Mouse (Mus musculus): ENCODE measurements around the gene Vav2. TPM values are rescaled to one million over a fixed set of nuclear protein-coding genes. Genes with fewer than 3 reads are reported as not detected.

The Vav2 gene
- polyA plus RNA-seq, 1 experiment: not detected

DNA sequence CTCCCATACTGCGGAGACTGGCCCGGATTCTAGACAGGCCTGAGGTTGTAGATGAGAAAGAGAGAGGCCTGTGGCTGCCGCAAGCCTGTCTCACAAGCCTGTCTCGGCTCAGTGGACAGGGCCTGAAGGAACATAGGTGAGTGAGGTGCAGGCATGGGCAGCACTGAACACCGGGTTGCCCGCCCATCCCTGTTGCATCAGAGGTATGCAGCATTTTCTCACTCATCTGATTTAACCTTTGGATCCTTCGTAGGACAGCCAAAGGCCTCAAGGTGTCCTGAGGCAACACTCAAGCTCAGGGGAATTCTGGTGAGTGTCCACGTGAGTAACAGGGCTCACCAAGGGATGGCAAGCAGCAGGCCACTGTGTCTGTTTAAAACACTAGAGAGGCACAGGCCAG lies 36.5 kb downstream of the Vav2 start:
- Histone ChIP-seq H3K27ac (ENCODE audit: insufficient read depth, low read depth, low read length) (no peak overlapping the region; the same call in 1 of the 2 replicates), H3K4me1 (ENCODE audit: control insufficient read depth, insufficient read depth, low read length) (peaks cover 39% of the 10 kb centered on the region), H3K4me3 (ENCODE audit: insufficient read depth, low read depth, low read length) (no peak overlapping the region)
- 95% methylated on average over 8 of the region's 8 CpGs for WGBS
- TF ChIP-seq CTCF (IDR thresholded peaks at IDR 0.05; ENCODE audit: insufficient read depth, low read depth, low read length) (no peak), POLR2A (IDR thresholded peaks at IDR 0.05; ENCODE audit: insufficient read depth, low read depth, low read length) (no peak)

DNA sequence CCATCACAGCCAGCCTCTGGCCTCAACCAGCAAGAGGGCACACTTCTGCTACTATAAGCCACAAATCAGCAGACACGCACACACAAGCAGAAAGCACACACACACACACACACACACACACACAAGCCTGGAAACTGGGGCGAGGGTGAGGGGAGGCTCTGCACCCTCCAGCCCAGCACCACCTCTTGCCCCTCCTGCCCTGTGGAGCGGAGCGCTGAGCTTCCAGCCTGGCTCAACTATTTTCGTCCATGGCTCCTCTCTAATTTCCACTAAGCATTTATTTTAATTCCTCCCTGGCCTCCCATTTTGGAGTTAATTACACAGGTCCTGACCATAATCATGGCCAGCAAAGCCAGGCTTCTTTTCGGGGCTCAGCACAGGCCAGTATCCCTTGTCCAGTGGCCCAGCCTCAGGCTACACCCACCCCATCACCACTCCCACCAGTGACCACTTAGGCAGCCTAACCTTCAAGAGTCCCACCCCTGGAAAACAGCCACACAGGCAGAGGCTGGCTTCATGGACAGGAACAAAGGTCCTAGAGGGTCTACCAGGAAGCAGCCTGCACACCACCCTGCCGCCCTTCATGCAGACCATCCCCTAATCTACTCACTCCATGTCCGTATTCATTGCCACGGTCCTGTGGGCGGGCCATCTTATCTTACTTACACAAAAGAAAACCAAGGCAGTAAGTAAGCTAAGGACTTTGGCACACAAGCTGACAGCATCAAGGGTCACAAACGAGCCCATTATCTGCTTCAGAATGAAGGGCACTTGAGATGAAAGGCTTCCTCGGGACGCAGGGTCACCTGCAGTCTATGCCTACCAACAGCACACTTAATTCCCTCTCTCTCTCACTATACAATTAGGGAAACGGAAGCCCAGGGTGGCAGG lies 37.3 kb downstream of the Vav2 start:
- TF ChIP-seq POLR2A (IDR thresholded peaks at IDR 0.05; ENCODE audit: insufficient read depth, low read depth, low read length) (no peak), CTCF (IDR thresholded peaks at IDR 0.05; ENCODE audit: insufficient read depth, low read depth, low read length) (no peak)
- H3K4me3 ChIP-seq (ENCODE audit: insufficient read depth, low read depth, low read length): no peak overlapping the region
- H3K4me1 ChIP-seq (ENCODE audit: control insufficient read depth, insufficient read depth, low read length): peaks cover 32% of the 10 kb centered on the region
- 54% methylated on average over 14 of the region's 14 CpGs for WGBS
- no peak overlapping the region for H3K27ac ChIP-seq (ENCODE audit: insufficient read depth, low read depth, low read length)

GRCm38 (mm10) chr2:27387209-27387608 lies 39.6 kb downstream of the Vav2 start:
- TF ChIP-seq POLR2A (IDR thresholded peaks at IDR 0.05; ENCODE audit: insufficient read depth, low read depth, low read length): no peak
- TF ChIP-seq CTCF (IDR thresholded peaks at IDR 0.05; ENCODE audit: insufficient read depth, low read depth, low read length): no peak
- WGBS: 100% methylated on average over 1 of the region's 1 CpGs

DNA sequence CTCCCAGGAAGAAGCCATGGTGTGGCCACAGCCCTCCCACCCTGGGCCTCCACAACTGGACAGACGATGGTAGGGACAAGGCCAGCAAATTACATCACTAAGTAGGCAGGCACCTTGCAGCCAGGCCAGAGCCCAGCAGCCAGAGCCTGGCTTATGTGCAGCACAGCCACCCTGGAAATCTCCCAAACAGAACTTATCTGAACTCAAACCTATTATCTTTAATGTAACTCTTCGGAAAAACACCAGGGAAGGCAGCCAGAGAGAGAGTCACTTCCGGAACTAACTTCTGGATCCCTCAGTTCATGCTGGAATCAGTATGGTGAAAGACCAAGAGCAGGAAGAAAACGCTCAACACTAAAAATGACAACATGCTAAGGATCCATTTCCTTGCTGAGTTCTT lies 45.1 kb downstream of the Vav2 start:
- H3K27ac ChIP-seq (ENCODE audit: insufficient read depth, low read depth, low read length): no peak overlapping the region
- TF ChIP-seq POLR2A (IDR thresholded peaks at IDR 0.05; ENCODE audit: insufficient read depth, low read depth, low read length) (no peak), CTCF (IDR thresholded peaks at IDR 0.05; ENCODE audit: insufficient read depth, low read depth, low read length) (no peak)
- no peak overlapping the region for H3K4me3 ChIP-seq (ENCODE audit: insufficient read depth, low read depth, low read length)
- H3K4me1 ChIP-seq (ENCODE audit: control insufficient read depth, insufficient read depth, low read length): peaks cover 17% of the 10 kb centered on the region
- WGBS: 67% methylated on average over 4 of the region's 4 CpGs

More at GRCm38 (mm10) chr2:27387209-27387608, 39.6 kb downstream of the Vav2 start:
- no peak overlapping the region for H3K4me3 ChIP-seq (ENCODE audit: insufficient read depth, low read depth, low read length)
- H3K4me1 ChIP-seq (ENCODE audit: control insufficient read depth, insufficient read depth, low read length): peaks cover 26% of the 10 kb centered on the region
- no peak overlapping the region for H3K27ac ChIP-seq (ENCODE audit: insufficient read depth, low read depth, low read length)

GRCm38 (mm10) chr2:27381254-27381653 lies 45.6 kb downstream of the Vav2 start:
- H3K4me1 ChIP-seq (ENCODE audit: control insufficient read depth, insufficient read depth, low read length): peaks cover 22% of the 10 kb centered on the region
- no peak for TF ChIP-seq POLR2A (IDR thresholded peaks at IDR 0.05; ENCODE audit: insufficient read depth, low read depth, low read length)
- TF ChIP-seq CTCF (IDR thresholded peaks at IDR 0.05; ENCODE audit: insufficient read depth, low read depth, low read length): no peak
- 92% methylated on average over 3 of the region's 3 CpGs for WGBS
- no peak overlapping the region for H3K27ac ChIP-seq (ENCODE audit: insufficient read depth, low read depth, low read length)
- no peak overlapping the region for H3K4me3 ChIP-seq (ENCODE audit: insufficient read depth, low read depth, low read length)

DNA sequence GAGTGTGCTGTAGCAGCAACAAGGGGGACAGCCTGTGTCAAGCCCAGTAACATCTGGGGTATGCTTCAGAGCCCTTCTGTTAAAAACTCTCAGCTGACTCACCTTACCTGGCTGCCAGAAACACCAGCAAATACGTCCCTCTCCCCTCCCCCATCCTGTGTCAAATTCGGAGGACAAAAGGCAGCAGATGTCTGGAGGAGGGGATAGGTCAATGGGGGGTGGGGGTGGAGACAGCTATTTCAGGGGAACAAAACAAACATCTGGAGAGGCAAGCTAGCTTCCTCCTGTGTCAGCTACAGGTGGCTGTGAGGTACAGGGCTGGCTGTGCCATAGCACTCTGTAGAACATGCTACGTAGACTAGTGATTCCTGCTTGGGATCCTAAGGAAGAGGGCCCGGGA lies 49.0 kb downstream of the Vav2 start:
- no peak overlapping the region for H3K27ac ChIP-seq (ENCODE audit: insufficient read depth, low read depth, low read length)
- TF ChIP-seq CTCF (IDR thresholded peaks at IDR 0.05; ENCODE audit: insufficient read depth, low read depth, low read length) (no peak), POLR2A (IDR thresholded peaks at IDR 0.05; ENCODE audit: insufficient read depth, low read depth, low read length) (no peak)
- H3K4me1 ChIP-seq (ENCODE audit: control insufficient read depth, insufficient read depth, low read length): peaks cover 29% of the 10 kb centered on the region
- 49% methylated on average over 4 of the region's 4 CpGs for WGBS
- no peak overlapping the region for H3K4me3 ChIP-seq (ENCODE audit: insufficient read depth, low read depth, low read length)

DNA sequence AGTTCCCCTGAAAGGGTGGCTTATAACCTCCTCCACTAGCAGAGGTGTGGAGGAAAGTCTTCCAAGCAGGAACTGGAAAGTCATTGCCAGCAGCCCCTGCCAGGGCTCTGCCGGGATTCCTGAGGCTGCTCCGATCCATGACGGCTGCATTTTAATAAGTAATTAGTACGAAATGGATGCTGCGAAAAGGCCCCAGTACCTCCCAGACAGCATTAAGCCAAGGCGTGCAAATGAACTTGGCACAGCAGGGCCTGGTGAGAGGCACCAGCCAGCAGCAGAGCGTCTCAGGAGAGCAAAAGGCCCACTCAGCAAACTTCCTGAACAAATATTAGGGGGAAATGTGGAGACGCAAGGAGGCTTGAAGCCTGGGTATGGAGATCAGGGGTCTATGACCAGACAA lies 49.7 kb downstream of the Vav2 start:
- TF ChIP-seq POLR2A (IDR thresholded peaks at IDR 0.05; ENCODE audit: insufficient read depth, low read depth, low read length): no peak
- TF ChIP-seq CTCF (IDR thresholded peaks at IDR 0.05; ENCODE audit: insufficient read depth, low read depth, low read length): no peak
- no peak overlapping the region for H3K27ac ChIP-seq (ENCODE audit: insufficient read depth, low read depth, low read length)
- WGBS: 58% methylated on average over 8 of the region's 8 CpGs

DNA sequence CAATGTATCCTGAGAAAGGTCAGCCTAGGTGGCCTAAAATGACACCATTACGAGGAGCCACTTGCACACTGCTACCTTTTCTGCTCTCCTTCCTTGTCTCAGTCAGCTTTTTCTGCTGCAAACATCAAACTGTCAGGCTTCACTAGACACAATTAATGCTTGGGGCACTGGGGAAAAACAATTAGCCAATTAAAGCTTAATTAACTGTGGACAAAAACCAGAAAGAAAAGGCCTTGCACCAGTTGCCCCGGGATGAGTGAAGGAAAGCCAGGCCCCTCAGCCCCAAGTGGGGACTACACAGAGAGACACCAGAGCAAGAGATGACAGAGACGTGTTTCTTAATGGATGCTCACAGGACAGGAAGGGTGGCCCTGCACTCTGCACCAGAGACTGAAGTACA lies 51.7 kb downstream of the Vav2 start:
- WGBS: 49% methylated on average over 3 of the region's 3 CpGs
- Histone ChIP-seq H3K27ac (ENCODE audit: insufficient read depth, low read depth, low read length) (no peak overlapping the region), H3K4me1 (ENCODE audit: control insufficient read depth, insufficient read depth, low read length) (peaks cover 27% of the 10 kb centered on the region), H3K4me3 (ENCODE audit: insufficient read depth, low read depth, low read length) (no peak overlapping the region)
- TF ChIP-seq POLR2A (IDR thresholded peaks at IDR 0.05; ENCODE audit: insufficient read depth, low read depth, low read length): no peak
- TF ChIP-seq CTCF (IDR thresholded peaks at IDR 0.05; ENCODE audit: insufficient read depth, low read depth, low read length): no peak

More for the DNA sequence above, 49.7 kb downstream of the Vav2 start:
- no peak overlapping the region for H3K4me3 ChIP-seq (ENCODE audit: insufficient read depth, low read depth, low read length)
- H3K4me1 ChIP-seq (ENCODE audit: control insufficient read depth, insufficient read depth, low read length): peaks cover 29% of the 10 kb centered on the region

DNA sequence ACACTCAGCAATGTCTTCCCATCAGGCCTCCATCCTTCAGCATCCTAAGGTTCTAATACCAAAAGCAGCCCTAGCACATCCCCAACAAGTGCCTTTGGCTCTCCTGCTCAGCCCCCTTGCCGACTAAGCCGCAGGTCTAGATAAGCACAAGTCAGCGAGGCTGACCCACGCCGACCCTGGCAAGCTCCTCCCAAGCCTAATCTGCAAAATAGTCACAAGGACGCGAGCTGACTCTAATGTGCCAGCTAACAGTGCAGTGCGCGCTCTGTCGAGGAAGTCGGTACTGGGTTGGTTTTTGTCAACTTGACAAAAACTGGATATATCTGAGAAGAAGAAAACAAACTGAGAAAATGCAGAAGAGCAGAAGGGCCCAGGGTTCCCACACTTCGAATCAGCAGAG lies 53.5 kb downstream of the Vav2 start:
- Histone ChIP-seq H3K4me3 (ENCODE audit: insufficient read depth, low read depth, low read length) (no peak overlapping the region), H3K4me1 (ENCODE audit: control insufficient read depth, insufficient read depth, low read length) (peaks cover 27% of the 10 kb centered on the region), H3K27ac (ENCODE audit: insufficient read depth, low read depth, low read length) (no peak overlapping the region)
- 55% methylated on average over 12 of the region's 12 CpGs for WGBS
- TF ChIP-seq POLR2A (IDR thresholded peaks at IDR 0.05; ENCODE audit: insufficient read depth, low read depth, low read length): no peak
